Mouse (Mus musculus) frontal cortex, postnatal 36 days (tissue): ENCODE data around the gene Cldn34c2.
A peak's percentile ranks its signal among the peaks of the same experiment; 100 is the strongest.
"Not testable (repeated sequence)": the region's sequence is repeated elsewhere in the genome, so short reads cannot be mapped to it uniquely, and the experiment has no call there.

ENCODE experiments used
- DNase-seq, 2 experiments: peaks; one replicate each; pipeline ENCODE4 v3.0.0; 2022; ENCODE audit warnings: low spot score in 2 of 2

Cldn34c2 gene

DNA sequence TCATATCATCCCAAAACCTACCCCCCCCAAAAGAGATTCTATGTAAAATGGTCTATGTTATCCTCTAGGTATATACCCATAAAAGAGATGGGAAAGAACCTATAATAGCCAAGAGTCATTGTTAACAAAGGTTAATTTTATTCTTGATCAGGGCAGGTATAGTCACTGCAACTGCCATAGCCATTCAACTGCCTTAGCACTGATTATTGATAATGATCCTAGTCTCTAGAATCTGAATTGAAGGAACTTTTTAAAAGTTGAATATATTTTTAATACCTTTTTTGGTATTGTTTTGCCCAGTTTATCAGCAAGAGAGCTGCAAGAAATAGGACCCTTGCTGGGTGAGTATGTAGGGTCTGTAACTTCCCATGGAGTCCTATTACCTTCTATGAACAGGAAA, at the start of gene Cldn34c2:
Cldn34c2 (plus strand) TSS at position 301 of the 400 bp plus-strand sequence.
- not testable (repeated sequence) for DNase-seq

- DNase-seq, result not testable (repeated sequence)
These were observed 30.1 kb upstream of the Cldn34c2 start for GRCm38 (mm10) chrX:123551378-123551777.

DNA sequence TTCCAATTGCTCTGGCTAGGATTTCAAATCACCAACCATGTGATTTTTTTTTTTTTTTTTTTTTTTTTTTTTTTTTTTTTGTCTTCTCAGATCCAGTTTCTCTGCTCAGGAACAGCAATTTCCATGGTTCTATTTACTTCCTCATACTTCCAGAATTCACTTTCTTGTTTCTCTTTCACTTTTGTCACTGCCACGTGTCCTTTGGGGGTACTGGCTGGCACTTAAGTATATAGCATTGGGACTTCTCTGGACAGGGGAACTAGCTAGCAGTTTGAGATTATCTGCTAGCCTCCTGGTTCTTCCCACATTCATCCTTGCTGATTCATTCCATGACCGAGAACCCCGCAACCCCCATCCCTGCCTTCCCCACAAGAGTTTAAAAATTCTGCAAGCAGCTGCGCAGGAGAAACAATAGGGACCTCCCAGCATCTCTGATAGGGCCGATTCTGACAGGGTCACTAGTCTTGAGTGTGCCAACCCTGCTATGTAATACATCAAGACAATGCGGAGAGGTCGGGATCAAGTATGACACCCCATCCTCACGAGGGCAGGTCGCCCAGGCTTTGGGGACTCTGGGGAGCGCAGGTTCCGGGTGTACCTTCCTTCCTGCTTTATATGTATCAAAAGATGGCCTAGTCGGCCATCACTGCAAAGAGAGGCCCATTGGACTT, 30.8 kb downstream of the Cldn34c2 start:
- DNase-seq, result peak in 1 of 2 experiments; percentile 0
